Mouse (Mus musculus): ENCODE results near the gene Akr1c12. TPM values are rescaled to one million over a fixed set of nuclear protein-coding genes. Genes with fewer than 3 reads are reported as not detected.
A peak's percentile ranks its signal among the peaks of the same experiment; 100 is the strongest.

The Akr1c12 gene
- total RNA-seq (2014; rRNA removed) (97.7 and 125 TPM in 2 replicates), polyA plus RNA-seq (2012; rRNA removed) (21.0 and 22.8 TPM in 2 replicates)

DNA sequence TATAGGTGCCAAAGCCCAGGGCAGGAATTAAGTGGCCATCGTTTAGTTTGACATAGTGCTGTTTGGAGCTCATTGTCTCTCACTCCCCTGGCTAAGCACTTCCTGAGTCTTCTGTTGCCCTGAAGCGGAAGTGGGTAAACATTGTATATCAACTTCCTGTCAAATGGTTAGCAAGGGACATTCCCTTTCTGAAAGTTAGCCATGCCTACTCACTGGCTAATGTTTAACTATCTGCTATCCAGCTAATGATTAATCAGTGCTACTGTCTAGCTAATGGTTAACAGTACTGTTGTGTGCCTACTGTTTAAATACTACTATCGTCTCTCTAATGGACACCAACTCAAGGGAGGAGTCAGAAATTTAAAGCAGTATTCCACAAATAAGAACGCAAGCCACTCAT lies at the start of gene Akr1c12:
Gene Akr1c12, minus strand, starts transcription at position 150 of the 400 bp plus-strand sequence.
- Histone ChIP-seq H3K79me2 (ENCODE audit: control insufficient read depth, insufficient read depth, low read length) (peaks cover 9% of the 10 kb centered on the region; the same call in 1 of the 2 replicates), H3K27me3 (ENCODE audit: control insufficient read depth, insufficient read depth, low read length) (no peaks in the 10 kb centered on the region), H3K4me3 (ENCODE audit: insufficient read depth, low read depth, low read length) (peak within 1 kb of the TSS; percentile 82), H3K27ac (replicated peaks; ENCODE audit: insufficient read depth, low read depth, low read length) (peak within 1 kb of the TSS; percentile 85), H3K4me1 (ENCODE audit: control insufficient read depth, insufficient read depth, low read length) (peaks cover 8% of the 10 kb centered on the region; the same call in 1 of the 2 replicates), H3K9ac (ENCODE audit: low read depth, low read length) (peak within 1 kb of the TSS; percentile 72), H3K36me3 (ENCODE audit: control insufficient read depth, insufficient read depth, low read length) (peaks cover 2% of the 10 kb centered on the region; the same call in 1 of the 2 replicates)
- TF ChIP-seq CTCF (IDR thresholded peaks at IDR 0.05; ENCODE audit: low read depth, low read length) (no peak), POLR2A (IDR thresholded peaks at IDR 0.05; ENCODE audit: extremely low read depth, insufficient read depth, low read length) (no peak)
- peak; percentile 96 for DNase-seq (ENCODE audit: extremely low read depth, low read depth, low spot score)
- 9% methylated on average over 4 of the region's 4 CpGs for WGBS

GRCm38 (mm10) chr13:4318773-4319172 lies 39.5 kb upstream of the Akr1c12 start:
- no peak overlapping the region for H3K9ac ChIP-seq (ENCODE audit: low read depth, low read length)

DNA sequence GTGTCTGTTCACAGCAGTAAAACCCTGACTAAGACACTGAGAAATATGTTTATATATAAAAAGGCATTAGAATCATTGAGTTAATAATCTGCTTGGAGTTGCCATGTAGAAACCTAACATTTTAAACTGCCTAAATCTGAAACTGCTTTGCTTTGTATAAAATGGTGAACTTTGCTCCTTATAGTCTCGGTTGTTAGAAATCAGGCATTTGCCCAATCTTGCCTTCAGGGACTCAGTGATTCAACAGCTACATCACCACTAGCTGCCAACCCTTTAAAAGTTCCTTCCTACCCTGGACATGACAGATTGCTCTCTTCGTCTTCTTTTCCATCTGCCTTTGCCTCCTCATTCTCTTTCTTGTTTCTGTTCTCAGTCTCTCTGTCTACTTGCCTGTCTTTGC lies 34.7 kb upstream of the Akr1c12 start:
- TF ChIP-seq CTCF (IDR thresholded peaks at IDR 0.05; ENCODE audit: low read depth, low read length) (no peak), POLR2A (IDR thresholded peaks at IDR 0.05; ENCODE audit: extremely low read depth, insufficient read depth, low read length) (no peak)
- no peaks in the 10 kb centered on the region for H3K27me3 ChIP-seq (ENCODE audit: control insufficient read depth, insufficient read depth, low read length)
- H3K4me1 ChIP-seq (ENCODE audit: control insufficient read depth, insufficient read depth, low read length): no peaks in the 10 kb centered on the region
- no peaks in the 10 kb centered on the region for H3K79me2 ChIP-seq (ENCODE audit: control insufficient read depth, insufficient read depth, low read length)
- no peaks in the 10 kb centered on the region for H3K36me3 ChIP-seq (ENCODE audit: control insufficient read depth, insufficient read depth, low read length)
- 54% methylated on average over 2 of the region's 2 CpGs for WGBS
- no peak overlapping the region for H3K4me3 ChIP-seq (ENCODE audit: insufficient read depth, low read depth, low read length)
- no peak overlapping the region for H3K9ac ChIP-seq (ENCODE audit: low read depth, low read length)
- no peak overlapping the region for H3K27ac ChIP-seq (replicated peaks; ENCODE audit: insufficient read depth, low read depth, low read length)
- no peak for DNase-seq (ENCODE audit: extremely low read depth, low read depth, low spot score)

More at GRCm38 (mm10) chr13:4318773-4319172, 39.5 kb upstream of the Akr1c12 start:
- no peak overlapping the region for H3K27ac ChIP-seq (replicated peaks; ENCODE audit: insufficient read depth, low read depth, low read length)
- H3K27me3 ChIP-seq (ENCODE audit: control insufficient read depth, insufficient read depth, low read length): no peaks in the 10 kb centered on the region
- no peak overlapping the region for H3K4me3 ChIP-seq (ENCODE audit: insufficient read depth, low read depth, low read length)
- no peak for TF ChIP-seq POLR2A (IDR thresholded peaks at IDR 0.05; ENCODE audit: extremely low read depth, insufficient read depth, low read length)
- TF ChIP-seq CTCF (IDR thresholded peaks at IDR 0.05; ENCODE audit: low read depth, low read length): no peak
- WGBS: 87% methylated on average over 2 of the region's 2 CpGs
- H3K79me2 ChIP-seq (ENCODE audit: control insufficient read depth, insufficient read depth, low read length): no peaks in the 10 kb centered on the region
- no peaks in the 10 kb centered on the region for H3K4me1 ChIP-seq (ENCODE audit: control insufficient read depth, insufficient read depth, low read length)
- DNase-seq (ENCODE audit: extremely low read depth, low read depth, low spot score): no peak
- H3K36me3 ChIP-seq (ENCODE audit: control insufficient read depth, insufficient read depth, low read length): no peaks in the 10 kb centered on the region

- Histone ChIP-seq H3K27me3 (ENCODE audit: control insufficient read depth, insufficient read depth, low read length) (no peaks in the 10 kb centered on the region), H3K79me2 (ENCODE audit: control insufficient read depth, insufficient read depth, low read length) (no peaks in the 10 kb centered on the region), H3K9ac (ENCODE audit: low read depth, low read length) (no peak overlapping the region), H3K4me1 (ENCODE audit: control insufficient read depth, insufficient read depth, low read length) (no peaks in the 10 kb centered on the region), H3K36me3 (ENCODE audit: control insufficient read depth, insufficient read depth, low read length) (no peaks in the 10 kb centered on the region), H3K4me3 (ENCODE audit: insufficient read depth, low read depth, low read length) (no peak overlapping the region), H3K27ac (replicated peaks; ENCODE audit: insufficient read depth, low read depth, low read length) (no peak overlapping the region)
- no peak for TF ChIP-seq POLR2A (IDR thresholded peaks at IDR 0.05; ENCODE audit: extremely low read depth, insufficient read depth, low read length)
- no peak for TF ChIP-seq CTCF (IDR thresholded peaks at IDR 0.05; ENCODE audit: low read depth, low read length)
- WGBS: 68% methylated on average over 2 of the region's 2 CpGs
- no peak for DNase-seq (ENCODE audit: extremely low read depth, low read depth, low spot score)
Measured at GRCm38 (mm10) chr13:4304861-4305565, 25.8 kb upstream of the Akr1c12 start.

- no peaks in the 10 kb centered on the region for H3K27me3 ChIP-seq (ENCODE audit: control insufficient read depth, insufficient read depth, low read length)
- WGBS: 89% methylated on average over 4 of the region's 4 CpGs
- no peaks in the 10 kb centered on the region for H3K36me3 ChIP-seq (ENCODE audit: control insufficient read depth, insufficient read depth, low read length)
- no peak for DNase-seq (ENCODE audit: extremely low read depth, low read depth, low spot score)
- no peak overlapping the region for H3K9ac ChIP-seq (ENCODE audit: low read depth, low read length)
- H3K79me2 ChIP-seq (ENCODE audit: control insufficient read depth, insufficient read depth, low read length): no peaks in the 10 kb centered on the region
- no peak overlapping the region for H3K27ac ChIP-seq (replicated peaks; ENCODE audit: insufficient read depth, low read depth, low read length)
- H3K4me1 ChIP-seq (ENCODE audit: control insufficient read depth, insufficient read depth, low read length): no peaks in the 10 kb centered on the region
- no peak overlapping the region for H3K4me3 ChIP-seq (ENCODE audit: insufficient read depth, low read depth, low read length)
- TF ChIP-seq POLR2A (IDR thresholded peaks at IDR 0.05; ENCODE audit: extremely low read depth, insufficient read depth, low read length): no peak
- TF ChIP-seq CTCF (IDR thresholded peaks at IDR 0.05; ENCODE audit: low read depth, low read length): no peak
Measured at GRCm38 (mm10) chr13:4296991-4297390, 17.8 kb upstream of the Akr1c12 start.
